Mouse (Mus musculus) embryonic facial prominence, embryonic 11.5 days (tissue): ENCODE measurements around the gene Mphosph9. TPM values are rescaled to one million over a fixed set of nuclear protein-coding genes. Genes with fewer than 3 reads are reported as not detected.
"Not testable (repeated sequence)": the region's sequence is repeated elsewhere in the genome, so short reads cannot be mapped to it uniquely, and the experiment has no call there.

Experiments used
- ATAC-seq: fragments of 200-750 bp; cut with Nextera tagmentation; replicated peaks from 2 replicates; pipeline ENCODE4 v1.8.0; 2017; ENCODE audit warnings: low read depth; ENCODE audit not compliant: insufficient number of reproducible peaks, low FRiP score, low TSS enrichment
- DNase-seq: peaks from one replicate; pipeline ENCODE4 v3.0.0-alpha.2; 2015; ENCODE audit warnings: low spot score
- H3K27ac ChIP-seq: fragments of 300-500 bp; sonication (generic); replicated peaks from 2 replicates; pipeline ENCODE4 v1.5.1; 2014; ENCODE audit warnings: mild to moderate bottlenecking, low read depth, low read length, control low read depth
- H3K27me3 ChIP-seq: fragments of 300-500 bp; sonication (generic); 2 replicates; pipeline ENCODE4 v1.6.1; 2014; ENCODE audit warnings: mild to moderate bottlenecking, low read length, moderate library complexity, mixed read lengths; ENCODE audit not compliant: control insufficient read depth, insufficient read depth
- H3K36me3 ChIP-seq: fragments of 300-500 bp; sonication (generic); replicated peaks from 2 replicates; pipeline ENCODE4 v1.6.1; 2014; ENCODE audit warnings: low read depth, mild to moderate bottlenecking, low read length, moderate library complexity, mixed read lengths; ENCODE audit not compliant: control insufficient read depth, insufficient read depth
- H3K4me1 ChIP-seq: fragments of 300-500 bp; sonication (generic); 2 replicates; pipeline ENCODE4 v1.6.1; 2014; ENCODE audit warnings: low read length, mixed read lengths; ENCODE audit not compliant: control insufficient read depth, insufficient read depth
- H3K4me2 ChIP-seq: fragments of 300-500 bp; sonication (generic); 2 replicates; pipeline ENCODE4 v1.6.1; 2014; ENCODE audit warnings: low read depth, mild to moderate bottlenecking, control low read depth, low read length, moderate library complexity
- H3K4me3 ChIP-seq: fragments of 300-500 bp; sonication (generic); 2 replicates; pipeline ENCODE4 v1.5.1; 2014; ENCODE audit warnings: low read depth, low read length, control low read depth
- H3K9ac ChIP-seq: fragments of 300-500 bp; sonication (generic); replicated peaks from 2 replicates; pipeline ENCODE4 v1.6.1; 2014; ENCODE audit warnings: mild to moderate bottlenecking, control low read depth, low read length
- H3K9me3 ChIP-seq: fragments of 300-500 bp; sonication (generic); replicated peaks from 2 replicates; pipeline ENCODE4 v1.6.1; 2016; ENCODE audit warnings: mild to moderate bottlenecking, low read length, inconsistent platforms, mixed read lengths; ENCODE audit not compliant: control insufficient read depth
- WGBS: fragments of 180-500 bp; shearing (Covaris S2); extraction: QIAGEN DNeasy Blood & Tissue Kit; methylation state at CpG from one replicate; pipeline ENCODE4 v1.1.7; 2014; 5-methylcytosine and 5-hydroxymethylcytosine counted together
- polyA plus RNA-seq: library from polyadenylated mRNA; unstranded; fragments of >200 nt; fragmentation: Nextera tagmentation; extraction: Ambion mirVana; gene quantifications from 2 replicates; pipeline ENCODE4 v1.2.1, GENCODE M21; 2014

The Mphosph9 gene
- polyA plus RNA-seq, 1 experiment from 2014 or later, result 17.4 TPM

GRCm38 (mm10) chr5:124220551-124220950, 107.2 kb downstream of the Mphosph9 start:
- no peak overlapping the region for H3K4me2 ChIP-seq
- no peak overlapping the region for H3K27ac ChIP-seq
- H3K9me3 ChIP-seq, result no peaks in the 10 kb centered on the region
- no peaks in the 10 kb centered on the region; the same call in 1 of the 2 replicates for H3K4me1 ChIP-seq
- H3K36me3 ChIP-seq, result no peaks in the 10 kb centered on the region
- H3K4me3 ChIP-seq, result no peak overlapping the region
- H3K9ac ChIP-seq, result no peak overlapping the region
- ATAC-seq, result no peak
- DNase-seq, result no peak
- no peaks in the 10 kb centered on the region for H3K27me3 ChIP-seq
- 93% methylated on average over 5 of the region's 5 CpGs for WGBS

GRCm38 (mm10) chr5:124219431-124219830, 108.3 kb downstream of the Mphosph9 start:
- ATAC-seq (no peak), DNase-seq (no peak)
- no peak overlapping the region for H3K4me3 ChIP-seq
- no peak overlapping the region for H3K27ac ChIP-seq
- H3K9ac ChIP-seq, result no peak overlapping the region
- H3K36me3 ChIP-seq, result no peaks in the 10 kb centered on the region
- no peaks in the 10 kb centered on the region; the same call in 1 of the 2 replicates for H3K4me1 ChIP-seq
- no peaks in the 10 kb centered on the region for H3K9me3 ChIP-seq
- 88% methylated on average over 10 of the region's 10 CpGs for WGBS
- H3K4me2 ChIP-seq, result no peak overlapping the region
- no peaks in the 10 kb centered on the region for H3K27me3 ChIP-seq

DNA sequence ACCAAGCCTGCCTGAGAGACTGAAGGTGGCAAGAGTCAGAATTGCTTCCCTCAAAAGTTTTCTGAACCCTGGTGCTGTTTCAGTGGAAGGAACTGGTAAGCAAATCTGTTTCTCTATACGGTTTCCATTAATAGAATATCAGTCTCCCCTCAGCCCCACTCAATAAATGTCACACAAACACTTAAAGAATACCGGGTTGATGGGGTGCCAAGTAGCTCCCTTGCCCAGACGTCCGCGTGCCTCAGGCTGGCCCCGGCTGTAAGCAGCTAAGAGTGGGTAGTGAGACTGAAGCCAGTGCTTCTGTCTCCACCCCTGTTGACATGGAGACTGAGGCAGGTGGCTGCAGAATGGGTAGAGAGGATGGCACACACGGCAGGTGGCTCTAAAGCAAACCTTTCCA, 108.8 kb downstream of the Mphosph9 start:
- H3K4me2 ChIP-seq, result no peak overlapping the region
- H3K27me3 ChIP-seq, result no peaks in the 10 kb centered on the region
- no peaks in the 10 kb centered on the region for H3K4me1 ChIP-seq
- WGBS, result 87% methylated on average over 7 of the region's 7 CpGs
- no peak overlapping the region for H3K9ac ChIP-seq
- H3K27ac ChIP-seq, result no peak overlapping the region
- no peaks in the 10 kb centered on the region for H3K36me3 ChIP-seq
- ATAC-seq (no peak), DNase-seq (no peak)
- no peak overlapping the region for H3K4me3 ChIP-seq
- H3K9me3 ChIP-seq, result no peaks in the 10 kb centered on the region

DNA sequence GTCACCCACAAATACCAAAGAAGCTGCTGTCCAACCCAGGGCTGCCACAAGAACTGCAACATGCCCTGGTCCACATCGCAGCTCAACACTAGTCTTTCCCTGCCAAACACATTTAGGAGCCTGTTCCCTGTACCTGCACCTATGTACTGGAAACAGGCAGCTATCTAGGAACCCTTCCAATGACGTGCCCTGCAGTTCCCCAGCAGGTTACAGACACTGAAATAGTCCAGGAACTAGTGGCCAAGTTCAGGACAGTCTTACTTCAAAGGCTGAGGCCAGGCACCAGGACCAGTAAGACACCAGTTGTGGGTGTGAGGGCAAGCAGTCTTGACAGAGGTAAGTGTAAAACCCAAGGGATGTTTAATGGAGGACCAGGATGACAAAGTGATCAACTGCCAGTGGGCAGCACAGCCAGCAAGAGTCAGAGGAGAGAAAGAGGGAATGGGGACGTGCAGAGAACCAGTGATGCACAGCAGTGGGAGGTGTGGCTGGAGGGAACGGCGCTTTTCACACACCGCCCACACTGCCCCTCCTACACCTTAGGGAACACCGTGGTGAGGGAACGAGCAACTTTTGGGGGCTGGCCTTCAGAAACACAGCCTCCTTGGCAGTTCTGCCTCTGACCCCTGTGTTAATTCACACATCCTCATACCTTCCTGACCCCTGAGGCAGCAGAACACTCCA, 110.1 kb downstream of the Mphosph9 start:
- DNase-seq, result no peak
- Histone ChIP-seq H3K4me1 (no peaks in the 10 kb centered on the region), H3K27me3 (no peaks in the 10 kb centered on the region), H3K9me3 (no peaks in the 10 kb centered on the region), H3K4me3 (no peak overlapping the region), H3K27ac (no peak overlapping the region; the same call in 1 of the 2 replicates), H3K4me2 (no peak overlapping the region; the same call in 1 of the 2 replicates), H3K9ac (no peak overlapping the region), H3K36me3 (no peaks in the 10 kb centered on the region)
- WGBS, result 57% methylated on average over 8 of the region's 8 CpGs
- no peak for ATAC-seq

GRCm38 (mm10) chr5:124217092-124217491, 110.7 kb downstream of the Mphosph9 start:
- not testable (repeated sequence) for H3K27me3 ChIP-seq, DNase-seq, H3K9me3 ChIP-seq, H3K4me2 ChIP-seq, H3K36me3 ChIP-seq, H3K4me1 ChIP-seq, ATAC-seq, H3K9ac ChIP-seq, H3K27ac ChIP-seq, H3K4me3 ChIP-seq
- 85% methylated on average over 5 of the region's 5 CpGs for WGBS

DNA sequence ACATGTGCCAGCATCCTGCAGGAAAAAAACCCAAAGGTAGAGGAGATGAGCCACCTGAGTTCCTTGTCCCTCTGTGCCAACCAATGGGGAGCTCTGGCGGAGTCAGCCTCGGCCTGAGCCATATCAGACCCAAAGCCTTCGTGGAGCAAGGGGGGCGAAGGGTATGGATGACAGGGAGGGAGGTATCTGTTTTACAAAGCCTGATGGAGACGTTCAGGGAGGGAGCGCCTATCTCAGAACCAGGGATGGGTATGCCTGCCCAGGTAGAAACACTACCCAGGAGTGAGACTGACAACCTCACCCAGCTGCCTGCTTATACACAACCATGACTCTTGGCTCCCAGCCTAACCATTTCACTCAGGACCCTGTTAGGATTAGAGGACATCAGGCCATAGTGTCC, 111.4 kb downstream of the Mphosph9 start:
- Histone ChIP-seq H3K4me3 (no peak overlapping the region), H3K4me1 (no peaks in the 10 kb centered on the region), H3K27me3 (no peaks in the 10 kb centered on the region), H3K27ac (no peak overlapping the region), H3K36me3 (no peaks in the 10 kb centered on the region), H3K9ac (no peak overlapping the region), H3K9me3 (no peaks in the 10 kb centered on the region), H3K4me2 (no peak overlapping the region)
- DNase-seq (no peak), ATAC-seq (no peak)
- WGBS, result 88% methylated on average over 6 of the region's 6 CpGs

DNA sequence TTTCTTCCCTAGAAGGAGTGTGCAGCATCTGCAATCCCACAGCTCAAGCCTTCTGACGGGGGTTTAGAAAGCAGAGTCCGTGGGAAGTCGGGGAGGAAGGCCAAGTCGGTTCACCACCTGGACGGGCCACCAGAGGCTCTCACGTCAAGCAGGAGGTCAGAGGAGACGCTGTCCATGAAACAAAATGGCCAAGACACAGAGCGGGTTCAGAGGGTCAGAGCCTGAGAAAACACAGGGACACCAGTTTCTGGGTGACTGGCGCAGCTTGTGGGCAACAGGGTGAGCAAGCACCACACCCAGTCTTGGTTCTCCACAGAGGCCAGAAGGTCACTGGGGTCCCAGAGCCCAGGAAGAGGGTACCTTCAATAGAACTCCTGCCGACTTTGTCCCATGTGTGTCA, 112.1 kb downstream of the Mphosph9 start:
- Histone ChIP-seq H3K9ac (no peak overlapping the region), H3K36me3 (no peaks in the 10 kb centered on the region), H3K27ac (no peak overlapping the region), H3K9me3 (no peaks in the 10 kb centered on the region), H3K4me2 (no peak overlapping the region), H3K4me3 (no peak overlapping the region), H3K4me1 (no peaks in the 10 kb centered on the region), H3K27me3 (no peaks in the 10 kb centered on the region)
- ATAC-seq (no peak), DNase-seq (no peak)
- WGBS, result 82% methylated on average over 10 of the region's 10 CpGs

DNA sequence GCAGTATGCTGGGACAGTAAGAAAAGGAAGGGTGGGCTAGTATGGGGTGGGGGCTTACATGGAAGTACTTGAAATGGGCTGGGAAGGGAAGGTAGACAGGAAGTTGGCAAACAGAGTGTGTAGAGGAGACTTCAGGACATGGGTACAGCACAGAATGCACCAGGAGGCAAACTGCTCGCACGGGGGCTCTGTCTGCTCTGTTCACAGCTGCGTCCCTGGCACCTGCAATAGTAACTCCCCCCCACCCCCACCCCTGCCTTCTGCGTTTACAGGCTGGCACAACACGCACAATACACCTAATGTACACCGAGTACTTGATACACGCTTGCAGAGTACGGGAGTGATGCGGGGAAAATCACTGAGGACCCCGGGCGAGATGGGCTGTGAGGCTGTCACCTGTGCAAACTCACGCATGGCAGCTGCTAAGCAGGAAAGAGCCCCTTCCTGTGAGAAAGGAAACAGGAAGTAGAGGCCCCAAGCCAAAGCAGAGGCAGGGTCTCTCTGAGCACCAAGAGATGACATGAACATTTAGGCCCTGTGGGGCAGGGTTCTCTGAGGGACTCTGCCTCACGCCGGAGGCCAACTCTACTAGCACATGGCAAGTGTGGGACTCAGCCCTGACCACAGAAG, 113.1 kb downstream of the Mphosph9 start:
- Histone ChIP-seq H3K4me3 (no peak overlapping the region), H3K36me3 (no peaks in the 10 kb centered on the region), H3K9ac (no peak overlapping the region), H3K9me3 (no peaks in the 10 kb centered on the region), H3K27me3 (no peaks in the 10 kb centered on the region), H3K4me2 (no peak overlapping the region), H3K27ac (peak overlapping the region; percentile 28; the same call in 1 of the 2 replicates), H3K4me1 (no peaks in the 10 kb centered on the region)
- 84% methylated on average over 14 of the region's 14 CpGs for WGBS
- ATAC-seq, result no peak
- DNase-seq, result no peak
